Mouse (Mus musculus) cerebellum, postnatal 4 days (tissue): ENCODE results near the gene Rtn1.

Experiments
- DNase-seq, 2 experiments: peaks; one replicate each; pipeline ENCODE4 v3.0.0; 2022; ENCODE audit warnings: low spot score in 2 of 2, mixed read lengths in 1 of 2

Rtn1 gene

DNA sequence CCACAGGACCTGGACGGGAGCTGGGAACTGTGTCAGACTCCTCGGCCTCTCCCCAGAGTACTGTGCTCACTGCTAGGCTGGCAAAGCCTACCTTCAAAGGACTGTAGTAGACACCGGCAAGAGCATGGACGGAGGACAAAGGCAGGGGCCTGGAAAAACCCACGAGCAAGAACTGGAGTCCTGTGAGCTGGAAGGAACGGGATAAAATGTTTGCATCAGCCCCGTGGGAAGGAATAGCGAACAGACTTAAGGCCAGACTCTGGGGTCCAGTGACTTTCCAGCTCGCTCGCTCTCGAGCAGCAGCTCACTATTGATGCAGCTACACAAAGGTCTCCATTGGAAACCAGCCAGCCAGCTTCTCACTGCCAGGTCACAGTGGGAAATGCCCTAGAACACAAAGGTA, 34.0 kb downstream of the Rtn1 start:
- DNase-seq: peak in 1 of 2 experiments; percentile 61

DNA sequence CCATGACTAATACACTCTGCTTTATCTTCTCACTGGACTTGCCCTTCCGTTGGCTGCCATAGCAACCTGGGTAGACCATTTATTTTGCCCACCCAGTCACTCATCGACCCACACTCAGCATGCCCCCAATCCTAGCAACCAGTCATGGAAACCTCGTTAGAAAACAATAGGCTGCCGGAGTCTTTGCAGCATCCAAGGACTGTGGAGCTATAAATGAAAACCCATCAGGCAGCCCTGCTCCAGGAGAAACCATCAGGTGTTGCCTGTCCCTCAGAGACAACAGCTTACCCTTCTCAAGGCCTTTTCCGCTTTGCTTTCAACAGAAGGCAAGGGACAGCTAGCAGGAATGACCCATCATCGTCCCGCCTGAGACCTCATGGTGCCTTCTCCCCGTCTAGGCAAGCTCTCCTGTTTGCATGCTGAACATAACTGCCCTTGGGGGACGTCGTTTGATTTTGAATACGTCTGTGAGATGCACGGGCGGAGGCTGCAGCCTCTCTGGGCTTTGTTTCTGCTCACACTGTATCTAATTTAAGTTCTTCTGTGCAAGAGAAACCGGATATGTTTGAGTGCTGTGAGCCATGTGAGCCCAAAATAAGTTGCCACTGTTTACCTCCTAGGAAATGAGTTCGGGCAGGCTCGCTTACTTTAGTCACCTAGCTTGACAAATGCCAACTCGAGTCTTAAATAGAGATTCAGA, 34.8 kb downstream of the Rtn1 start:
- peak in 1 of 2 experiments; percentile 35 for DNase-seq

- DNase-seq: peak in 1 of 2 experiments; percentile 46
Measured at GRCm38 (mm10) chr12:72370081-72370480, 38.8 kb downstream of the Rtn1 start.

DNA sequence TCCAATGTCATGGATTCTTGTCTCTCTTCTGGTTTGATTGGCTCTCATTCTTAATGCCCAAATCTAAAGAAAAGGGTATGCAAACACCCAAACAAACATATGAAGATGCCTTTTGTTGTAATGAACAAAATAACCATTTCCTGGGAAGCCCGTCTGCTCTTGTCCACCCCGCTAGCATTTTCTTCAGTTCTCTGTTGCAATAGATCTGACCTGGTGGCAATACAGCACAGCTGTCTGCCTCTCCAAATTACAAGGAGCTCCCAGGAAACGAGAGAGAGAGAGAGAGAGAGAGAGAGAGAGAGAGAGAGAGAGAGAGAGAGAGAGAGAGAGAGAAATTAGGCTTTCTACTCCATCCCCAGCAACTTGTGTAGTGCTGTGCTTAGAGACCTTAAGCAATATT, 42.1 kb downstream of the Rtn1 start:
- no peak for DNase-seq

DNA sequence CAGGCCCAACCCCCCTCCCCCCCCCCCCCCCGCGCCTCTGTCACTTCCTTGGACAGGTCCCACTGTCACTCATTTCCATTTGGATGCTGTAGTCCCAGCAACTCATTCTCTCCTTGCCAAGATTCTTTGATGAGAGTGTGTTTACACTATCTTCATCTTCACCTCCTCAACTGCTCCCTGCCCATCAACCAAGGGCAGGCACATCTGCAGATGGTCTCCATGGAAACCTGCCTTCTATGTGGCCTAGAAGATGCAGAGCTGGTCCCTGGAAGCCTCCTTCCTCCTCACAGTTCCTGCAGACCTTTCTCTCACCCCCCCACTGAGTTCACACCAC, 42.8 kb downstream of the Rtn1 start:
- DNase-seq: no peak

GRCm38 (mm10) chr12:72365231-72366103, 43.4 kb downstream of the Rtn1 start:
- no peak for DNase-seq

- no peak for DNase-seq
Measured at GRCm38 (mm10) chr12:72364543-72364942, 44.3 kb downstream of the Rtn1 start.

DNA sequence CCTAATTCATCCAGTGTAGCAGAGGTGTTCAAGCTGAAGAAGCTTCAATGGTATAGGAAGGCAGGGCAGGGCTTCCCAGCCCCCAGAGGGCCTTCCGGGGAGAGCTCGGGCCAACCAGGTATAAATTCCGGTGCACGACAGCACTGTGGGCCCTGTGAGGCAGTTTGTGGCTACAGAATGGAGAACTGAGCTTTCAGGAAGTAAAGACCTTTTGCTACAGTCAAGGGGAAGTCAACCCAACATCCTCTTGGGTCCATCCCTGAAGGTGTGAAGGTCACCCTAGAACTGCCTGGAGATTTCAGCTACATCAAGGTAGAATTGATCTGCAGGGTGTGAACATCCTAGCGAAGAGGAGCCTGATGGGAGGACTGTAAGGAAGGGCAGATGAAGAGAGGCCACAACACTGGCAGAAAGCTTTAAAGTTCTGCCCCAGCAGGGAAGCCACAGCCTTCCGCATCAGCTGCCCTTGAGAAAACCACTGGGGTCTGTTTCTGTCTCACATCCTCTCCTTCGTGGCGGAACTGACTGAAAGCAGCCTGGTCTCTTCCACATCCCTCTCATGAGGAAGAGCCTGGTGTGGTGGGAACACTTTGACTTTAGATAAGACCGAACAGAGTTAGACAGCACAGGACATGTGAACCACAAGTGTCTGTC, 47.0 kb downstream of the Rtn1 start:
- no peak for DNase-seq

DNA sequence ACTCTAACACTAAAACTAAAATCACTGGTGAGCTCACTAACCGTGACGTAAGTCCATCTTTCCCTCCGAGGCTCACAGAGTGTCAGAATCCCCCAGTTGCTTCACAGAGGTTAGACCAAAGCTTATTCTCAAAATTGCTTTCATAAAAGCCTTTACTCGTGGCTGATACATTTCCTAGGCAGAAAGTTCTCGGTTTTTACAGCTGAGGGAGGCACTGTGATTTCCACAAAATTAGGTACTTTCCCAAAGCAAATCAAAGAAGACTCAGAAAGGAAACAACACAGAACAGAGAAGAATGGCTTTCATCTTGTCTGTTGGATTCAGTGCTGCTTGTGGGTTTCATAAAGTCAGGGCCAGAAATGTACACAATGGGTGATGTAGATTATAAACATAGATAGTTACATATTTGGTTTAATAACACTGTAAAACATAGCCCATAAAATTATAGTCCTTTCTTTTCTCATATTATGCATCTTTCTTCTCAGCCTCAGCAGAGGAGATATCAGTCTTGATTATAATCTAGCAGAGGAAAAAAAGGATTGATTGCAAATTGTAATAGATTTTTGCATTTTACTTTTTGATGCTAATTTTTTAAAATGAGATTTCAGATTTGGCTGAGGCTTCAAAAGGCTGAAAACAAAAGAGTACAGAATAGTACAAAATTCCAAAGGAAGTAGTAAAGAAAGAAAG, 47.8 kb downstream of the Rtn1 start:
- no peak for DNase-seq

- no peak for DNase-seq
Measured at GRCm38 (mm10) chr12:72359903-72360302, 49.0 kb downstream of the Rtn1 start.

DNA sequence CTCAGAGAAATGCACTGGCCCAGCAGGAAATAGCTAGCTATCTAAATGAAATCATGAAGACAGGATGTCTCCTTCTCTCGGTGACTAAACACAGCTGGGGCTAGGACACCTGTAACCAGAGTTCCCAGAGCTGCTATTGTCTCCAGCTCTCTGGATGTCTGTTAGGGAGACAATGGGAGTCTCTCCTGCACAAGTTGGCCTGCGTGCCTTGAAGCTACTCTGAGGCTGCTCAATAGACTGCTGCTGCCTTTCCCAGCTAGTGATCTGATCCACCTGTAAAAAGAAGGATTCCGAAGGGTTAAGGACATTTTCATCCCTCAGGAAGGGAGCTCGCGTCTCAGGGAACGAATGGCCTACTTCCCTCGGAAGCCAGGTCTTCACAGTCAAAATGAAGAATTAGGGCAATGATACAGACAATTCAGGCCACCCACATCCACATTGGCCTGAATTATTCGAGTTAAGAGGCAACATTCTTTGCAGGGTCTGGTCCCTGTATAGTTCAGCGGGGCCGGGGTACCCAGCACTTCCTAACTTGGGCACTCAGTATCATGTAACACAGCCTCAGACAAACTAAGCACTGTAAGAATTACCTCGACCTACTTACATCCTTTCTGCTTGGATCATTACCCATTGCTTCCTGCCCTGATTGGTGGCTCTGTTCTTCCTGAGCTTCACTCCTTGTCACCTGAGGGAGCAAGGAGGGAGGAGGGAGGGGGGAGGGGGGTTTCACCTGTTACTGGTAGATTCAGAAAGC, 51.0 kb downstream of the Rtn1 start:
- no peak for DNase-seq

DNA sequence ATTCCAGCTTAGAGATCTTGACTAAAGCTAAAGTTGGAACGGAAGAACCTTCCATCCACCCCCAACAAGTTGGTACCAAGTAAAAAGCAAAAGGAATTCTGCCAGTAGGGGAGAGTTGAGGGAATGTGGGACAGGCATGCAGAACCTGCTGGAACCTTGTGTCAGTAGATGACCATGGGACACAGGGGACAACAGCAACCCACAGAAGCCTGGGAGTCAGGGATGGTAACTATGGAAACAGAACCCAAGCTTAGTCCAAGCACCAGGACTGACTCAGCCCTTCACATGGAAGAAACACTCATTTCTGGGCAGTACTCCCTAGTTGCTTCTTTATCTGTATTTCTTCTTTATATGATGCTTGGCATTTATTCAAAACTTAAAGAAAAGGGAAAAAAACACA, 54.6 kb downstream of the Rtn1 start:
- no peak for DNase-seq

GRCm38 (mm10) chr12:72353506-72353905, 55.3 kb downstream of the Rtn1 start:
- DNase-seq: no peak

DNA sequence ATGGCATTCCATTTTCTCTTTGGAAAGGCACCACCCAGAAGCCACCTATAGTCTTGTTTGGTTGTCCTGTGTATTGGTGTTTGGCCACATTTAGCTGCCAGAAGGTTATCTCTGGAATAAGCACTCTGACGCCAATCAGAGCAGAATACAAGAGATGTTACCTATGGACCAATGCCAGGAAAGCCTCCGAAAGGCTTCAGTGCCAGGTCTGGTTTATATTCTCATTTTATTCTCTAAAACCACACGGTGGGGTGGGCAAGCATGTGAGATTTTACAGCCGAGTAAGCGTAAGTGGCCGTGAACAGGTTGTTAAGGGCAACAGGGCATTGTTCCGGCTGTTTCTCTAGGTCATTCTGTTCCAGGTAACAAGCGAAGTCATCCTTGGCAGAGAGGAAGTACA, 60.3 kb downstream of the Rtn1 start:
- no peak for DNase-seq

- no peak for DNase-seq
Measured at GRCm38 (mm10) chr12:72347184-72347583, 61.7 kb downstream of the Rtn1 start.

GRCm38 (mm10) chr12:72343639-72344038, 65.2 kb downstream of the Rtn1 start:
- DNase-seq: no peak

GRCm38 (mm10) chr12:72336009-72336408, 72.8 kb downstream of the Rtn1 start:
- DNase-seq: no peak

DNA sequence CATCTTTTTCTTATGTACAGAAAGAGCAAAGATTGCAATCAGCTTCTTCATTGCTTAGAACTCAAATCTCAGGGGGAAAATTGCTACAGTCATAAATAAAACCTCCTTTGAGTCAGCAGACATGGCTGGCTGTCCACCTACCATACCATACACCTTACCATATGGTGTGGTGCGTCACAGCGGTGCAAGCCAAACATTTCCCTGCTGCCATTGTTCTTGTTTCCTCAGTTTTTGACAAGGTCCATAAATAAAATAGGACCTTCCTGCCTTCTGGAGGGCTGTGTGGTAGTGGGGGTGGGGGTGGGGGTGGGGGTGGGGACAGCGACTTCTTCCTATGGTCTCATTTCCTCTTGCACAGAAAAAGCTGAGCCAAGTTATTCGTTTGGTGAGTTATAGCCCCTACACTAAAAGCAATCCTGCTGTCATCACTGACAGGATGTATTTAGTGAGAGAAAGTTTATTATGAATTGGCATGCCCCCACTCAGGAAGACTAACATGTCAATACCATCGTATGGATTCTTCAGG, 76.3 kb downstream of the Rtn1 start:
- no peak for DNase-seq

DNA sequence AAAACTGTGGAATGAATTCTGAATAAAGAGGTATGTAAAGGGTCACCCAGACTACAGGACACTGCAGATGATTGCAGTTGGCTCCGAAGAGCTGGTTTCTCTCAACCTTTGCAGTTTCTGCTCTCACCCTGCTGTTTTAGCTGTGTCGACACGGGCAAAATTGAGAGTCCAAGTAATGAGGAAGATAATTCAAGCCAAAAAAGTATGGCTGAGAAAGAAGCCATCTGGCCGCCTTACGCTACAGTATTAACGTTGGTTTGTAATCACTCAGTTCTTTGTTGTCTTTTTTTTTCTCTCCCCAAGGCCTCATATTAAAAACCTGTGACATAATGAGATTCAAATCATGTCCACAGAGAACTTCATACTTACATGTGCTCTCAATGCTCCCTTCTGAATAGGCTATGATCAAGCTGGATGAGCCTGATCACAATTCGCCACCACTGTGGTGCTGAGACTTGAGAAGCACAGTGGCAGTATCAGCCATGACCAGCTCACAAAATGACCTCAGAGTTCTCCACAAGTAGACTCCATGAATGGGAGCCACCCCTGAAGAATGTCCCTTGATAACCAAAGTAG, 76.9 kb downstream of the Rtn1 start:
- DNase-seq: no peak

DNA sequence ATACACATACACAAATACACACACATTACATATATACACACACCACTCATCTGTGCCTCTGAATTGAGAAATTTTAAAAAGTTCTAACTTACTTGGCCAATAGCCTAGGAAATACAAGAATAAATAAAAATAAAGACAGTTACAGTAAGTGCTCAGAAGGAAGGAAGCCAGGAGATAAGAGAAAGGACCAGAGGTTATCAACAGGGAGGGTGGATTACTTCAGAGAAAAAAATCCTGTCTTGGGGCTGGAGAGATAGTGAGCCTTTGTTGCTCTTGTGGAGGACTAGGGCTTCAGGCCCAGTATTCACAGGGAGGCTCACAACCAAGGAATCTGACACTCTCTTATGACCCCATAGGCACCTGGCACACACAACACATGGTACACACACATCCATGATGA, 82.8 kb downstream of the Rtn1 start:
- DNase-seq: no peak

DNA sequence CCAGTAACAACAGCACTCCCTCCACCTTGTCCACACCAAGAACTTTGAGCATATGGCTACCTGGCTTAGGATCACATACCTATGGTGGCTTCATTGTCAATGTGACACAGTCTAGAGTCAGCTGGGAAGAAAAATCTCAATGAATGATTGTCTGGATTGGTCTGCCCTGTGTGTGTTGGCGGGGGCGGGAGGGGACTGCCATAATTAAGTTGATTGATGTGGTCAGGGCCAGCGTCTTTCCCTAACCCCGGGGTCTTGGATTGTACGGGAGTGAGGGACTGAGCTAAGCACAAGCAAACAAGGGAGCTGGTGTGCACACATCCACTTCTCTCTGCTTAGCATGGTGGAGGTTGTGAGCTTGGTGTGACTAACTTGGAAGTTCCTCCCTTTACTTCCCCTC, 83.8 kb downstream of the Rtn1 start:
- no peak for DNase-seq
